Mouse (Mus musculus) liver, embryonic 13.5 days (tissue): ENCODE measurements around the gene Eif3l. TPM values are rescaled to one million over a fixed set of nuclear protein-coding genes. Genes with fewer than 3 reads are reported as not detected.

Experiments
- ATAC-seq: fragments of 200-750 bp; cut with Nextera tagmentation; 2 replicates; pipeline ENCODE4 v1.8.0; 2017; ENCODE audit warnings: low read depth, mild to moderate bottlenecking, moderate number of reproducible peaks, moderate library complexity
- DNase-seq: peaks from one replicate; pipeline ENCODE4 v3.0.0; 2022
- H3K27ac ChIP-seq: fragments of 300-500 bp; sonication (generic); 2 replicates; pipeline ENCODE4 v1.5.1; 2015; ENCODE audit warnings: moderate library complexity, mild to moderate bottlenecking, inconsistent platforms
- H3K27me3 ChIP-seq: fragments of 300-500 bp; sonication (generic); 2 replicates; pipeline ENCODE4 v1.6.1; 2015; ENCODE audit warnings: mild to moderate bottlenecking, inconsistent platforms
- H3K36me3 ChIP-seq: fragments of 300-500 bp; sonication (generic); 2 replicates; pipeline ENCODE4 v1.6.1; 2015; ENCODE audit warnings: mild to moderate bottlenecking, inconsistent platforms
- H3K4me1 ChIP-seq: fragments of 300-500 bp; sonication (generic); replicated peaks from 2 replicates; pipeline ENCODE4 v1.6.1; 2015; ENCODE audit warnings: inconsistent platforms
- H3K4me2 ChIP-seq: fragments of 300-500 bp; sonication (generic); 2 replicates; pipeline ENCODE4 v1.6.1; 2015; ENCODE audit warnings: inconsistent platforms, mild to moderate bottlenecking, moderate library complexity
- H3K4me3 ChIP-seq: fragments of 300-500 bp; sonication (generic); replicated peaks from 2 replicates; pipeline ENCODE4 v1.5.1; 2015; ENCODE audit warnings: mild to moderate bottlenecking, inconsistent platforms
- H3K9ac ChIP-seq: fragments of 300-500 bp; sonication (generic); 2 replicates; pipeline ENCODE4 v1.6.1; 2015; ENCODE audit warnings: mild to moderate bottlenecking, inconsistent platforms
- H3K9me3 ChIP-seq: fragments of 300-500 bp; sonication (generic); replicated peaks from 2 replicates; pipeline ENCODE4 v1.6.1; 2016; ENCODE audit warnings: inconsistent platforms
- WGBS: fragments of 180-500 bp; shearing (Covaris S2); methylation state at CpG from one replicate; pipeline ENCODE4 v1.1.7; 2015; ENCODE audit not compliant: insufficient replicate concordance; 5-methylcytosine and 5-hydroxymethylcytosine counted together
- polyA plus RNA-seq: library from polyadenylated mRNA; unstranded; fragments of >200 nt; fragmentation: Nextera tagmentation; extraction: Ambion mirVana; gene quantifications from 2 replicates; pipeline ENCODE4 v1.2.1, GENCODE M21; 2015

Eif3l gene
- polyA plus RNA-seq, 1 experiment from 2014 or later, result 171 TPM

DNA sequence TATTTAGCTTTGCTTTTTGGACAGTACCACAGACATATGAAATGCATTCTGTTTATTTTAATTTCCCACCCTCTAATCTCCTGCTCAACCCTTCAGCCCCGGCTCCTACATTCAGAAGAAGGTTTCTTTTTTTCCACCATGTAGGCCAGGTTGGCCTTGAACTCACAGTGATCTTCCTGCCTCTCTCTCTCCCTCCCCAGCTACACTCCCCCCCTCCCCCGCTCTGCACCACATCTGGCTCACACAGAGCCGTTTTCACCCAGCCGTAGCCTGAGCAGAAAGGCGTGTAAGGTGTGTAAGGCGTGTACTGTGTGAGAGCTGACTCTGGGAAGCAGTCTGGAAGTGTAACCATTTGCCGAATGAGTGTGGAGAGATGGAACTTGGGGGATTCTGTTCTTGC, 54.3 kb downstream of the Eif3l start:
- Histone ChIP-seq H3K4me3 (no peak overlapping the region), H3K27ac (no peak overlapping the region), H3K9ac (no peak overlapping the region), H3K36me3 (peaks cover 70% of the 10 kb centered on the region), H3K4me2 (no peak overlapping the region), H3K27me3 (no peaks in the 10 kb centered on the region), H3K4me1 (no peaks in the 10 kb centered on the region), H3K9me3 (peaks cover 4% of the 10 kb centered on the region; the same call in 1 of the 2 replicates)
- WGBS, result 80% methylated on average over 7 of the region's 7 CpGs
- DNase-seq, result no peak
- ATAC-seq, result no peak

GRCm38 (mm10) chr15:79130782-79131181, 55.8 kb downstream of the Eif3l start:
- Histone ChIP-seq H3K4me1 (no peaks in the 10 kb centered on the region), H3K36me3 (peaks cover 57% of the 10 kb centered on the region), H3K9ac (no peak overlapping the region), H3K4me2 (no peak overlapping the region), H3K27ac (no peak overlapping the region), H3K9me3 (peaks cover 4% of the 10 kb centered on the region; the same call in 1 of the 2 replicates), H3K27me3 (no peaks in the 10 kb centered on the region), H3K4me3 (no peak overlapping the region)
- no peak for DNase-seq
- 79% methylated on average over 10 of the region's 10 CpGs for WGBS
- ATAC-seq, result no peak

GRCm38 (mm10) chr15:79131442-79131841, 56.5 kb downstream of the Eif3l start:
- H3K36me3 ChIP-seq, result peaks cover 54% of the 10 kb centered on the region
- ATAC-seq, result no peak

DNA sequence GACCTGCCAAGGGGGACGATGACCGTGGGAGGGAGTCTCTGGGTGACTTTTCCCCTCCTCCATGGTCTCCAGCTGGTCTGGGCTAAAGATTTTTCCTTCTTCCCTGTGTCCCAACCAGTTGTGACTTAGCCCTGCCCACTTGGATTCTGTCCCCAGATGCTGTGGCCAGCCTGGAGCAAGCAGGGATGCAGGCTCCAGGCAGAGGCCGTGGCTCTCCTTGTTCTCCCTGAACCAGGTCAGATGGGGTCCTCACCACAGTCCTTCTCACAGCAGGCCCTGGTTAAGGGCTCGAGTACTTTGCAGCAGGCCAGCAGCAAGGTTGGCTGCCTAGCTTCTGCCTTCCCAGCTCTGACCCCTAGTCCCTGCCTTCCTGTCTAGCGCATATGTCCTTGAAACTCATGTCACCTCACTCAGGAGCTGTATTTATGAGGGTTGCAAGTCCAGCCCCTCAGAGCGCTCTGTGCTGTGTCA, 58.2 kb downstream of the Eif3l start:
- no peaks in the 10 kb centered on the region; the same call in 1 of the 2 replicates for H3K4me1 ChIP-seq

More at GRCm38 (mm10) chr15:79131442-79131841, 56.5 kb downstream of the Eif3l start:
- Histone ChIP-seq H3K4me3 (no peak overlapping the region), H3K9me3 (peaks cover 4% of the 10 kb centered on the region; the same call in 1 of the 2 replicates), H3K9ac (no peak overlapping the region), H3K4me2 (no peak overlapping the region), H3K27ac (no peak overlapping the region), H3K27me3 (no peaks in the 10 kb centered on the region), H3K4me1 (no peaks in the 10 kb centered on the region)
- WGBS, result 73% methylated on average over 7 of the region's 7 CpGs
- DNase-seq, result no peak

DNA sequence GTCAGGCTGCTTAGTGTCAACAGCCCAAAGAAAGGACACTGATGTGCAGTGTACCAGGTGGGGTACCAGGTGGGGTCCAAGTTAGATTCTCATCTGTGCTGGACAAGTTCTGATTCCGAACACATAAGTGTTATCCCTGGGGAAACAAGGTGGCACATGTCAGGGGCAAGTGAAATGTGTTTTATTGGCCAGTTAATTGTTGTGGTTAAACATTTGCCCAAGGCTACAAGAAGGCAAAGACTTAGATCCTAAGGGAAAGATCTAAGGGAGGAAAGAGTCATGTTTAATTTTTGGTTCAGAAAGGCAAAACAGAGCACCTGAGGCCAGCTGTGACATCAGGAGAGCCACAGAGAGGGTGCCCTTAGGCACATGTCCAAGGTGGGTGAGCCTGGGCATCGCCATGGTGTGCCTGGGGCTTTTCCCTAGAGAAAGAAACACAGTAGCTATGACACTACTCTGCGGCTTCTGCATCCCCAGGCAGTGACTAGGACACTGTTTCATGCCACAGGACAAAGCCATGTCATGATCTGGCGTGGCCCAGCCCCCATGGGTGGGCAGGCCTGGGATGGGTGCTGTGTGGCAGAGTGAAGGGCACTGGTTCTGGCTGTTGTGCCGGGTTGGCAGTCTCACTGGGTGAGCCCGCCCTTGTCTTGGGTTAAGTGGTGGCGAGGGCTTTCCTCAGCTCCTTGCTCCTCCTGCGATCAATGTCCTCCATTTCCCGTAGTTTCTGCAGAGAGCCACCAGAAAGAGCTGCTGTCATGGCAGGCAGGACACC, 59.7 kb downstream of the Eif3l start:
- H3K36me3 ChIP-seq, result peaks cover 31% of the 10 kb centered on the region
- no peak for DNase-seq
- H3K27me3 ChIP-seq, result no peaks in the 10 kb centered on the region
- no peaks in the 10 kb centered on the region; the same call in 1 of the 2 replicates for H3K4me1 ChIP-seq
- H3K9ac ChIP-seq, result no peak overlapping the region
- H3K9me3 ChIP-seq, result no peaks in the 10 kb centered on the region
- no peak overlapping the region for H3K4me2 ChIP-seq
- no peak for ATAC-seq
- no peak overlapping the region for H3K27ac ChIP-seq
- H3K4me3 ChIP-seq, result no peak overlapping the region
- WGBS, result 56% methylated on average over 9 of the region's 9 CpGs

More for the DNA sequence above, 58.2 kb downstream of the Eif3l start:
- Histone ChIP-seq H3K4me3 (no peak overlapping the region), H3K4me2 (no peak overlapping the region), H3K27me3 (no peaks in the 10 kb centered on the region), H3K36me3 (peaks cover 38% of the 10 kb centered on the region), H3K9ac (no peak overlapping the region), H3K9me3 (peaks cover 2% of the 10 kb centered on the region; the same call in 1 of the 2 replicates), H3K27ac (no peak overlapping the region)
- ATAC-seq (no peak), DNase-seq (no peak)
- WGBS, result 82% methylated on average over 6 of the region's 6 CpGs

GRCm38 (mm10) chr15:79135332-79135731, 60.4 kb downstream of the Eif3l start:
- Histone ChIP-seq H3K4me2 (no peak overlapping the region), H3K27ac (no peak overlapping the region), H3K9me3 (no peaks in the 10 kb centered on the region), H3K36me3 (peaks cover 25% of the 10 kb centered on the region), H3K27me3 (0 out of 2 replicates have a peak, but pooled peaks cover 6% of the 10 kb centered on the region), H3K4me3 (no peak overlapping the region), H3K9ac (no peak overlapping the region), H3K4me1 (peaks cover 6% of the 10 kb centered on the region)
- WGBS, result 72% methylated on average over 9 of the region's 9 CpGs
- no peak for ATAC-seq
- DNase-seq, result no peak

- Histone ChIP-seq H3K9me3 (no peaks in the 10 kb centered on the region), H3K36me3 (peaks cover 21% of the 10 kb centered on the region), H3K4me2 (no peak overlapping the region), H3K9ac (no peak overlapping the region), H3K4me1 (peaks cover 12% of the 10 kb centered on the region), H3K27ac (no peak overlapping the region), H3K27me3 (0 out of 2 replicates have a peak, but pooled peaks cover 6% of the 10 kb centered on the region), H3K4me3 (no peak overlapping the region)
- ATAC-seq, result no peak
- WGBS, result 68% methylated on average over 11 of the region's 11 CpGs
- no peak for DNase-seq
Measured at GRCm38 (mm10) chr15:79135783-79136575, 61.0 kb downstream of the Eif3l start.

GRCm38 (mm10) chr15:79139640-79140039, 64.7 kb downstream of the Eif3l start:
- Histone ChIP-seq H3K4me1 (peaks cover 32% of the 10 kb centered on the region), H3K4me3 (no peak overlapping the region), H3K36me3 (peaks cover 15% of the 10 kb centered on the region), H3K4me2 (no peak overlapping the region), H3K27me3 (0 out of 2 replicates have a peak, but pooled peaks cover 6% of the 10 kb centered on the region), H3K27ac (no peak overlapping the region), H3K9me3 (no peaks in the 10 kb centered on the region), H3K9ac (no peak overlapping the region)
- WGBS, result 50% methylated on average over 10 of the region's 10 CpGs
- no peak for DNase-seq
- ATAC-seq, result no peak

DNA sequence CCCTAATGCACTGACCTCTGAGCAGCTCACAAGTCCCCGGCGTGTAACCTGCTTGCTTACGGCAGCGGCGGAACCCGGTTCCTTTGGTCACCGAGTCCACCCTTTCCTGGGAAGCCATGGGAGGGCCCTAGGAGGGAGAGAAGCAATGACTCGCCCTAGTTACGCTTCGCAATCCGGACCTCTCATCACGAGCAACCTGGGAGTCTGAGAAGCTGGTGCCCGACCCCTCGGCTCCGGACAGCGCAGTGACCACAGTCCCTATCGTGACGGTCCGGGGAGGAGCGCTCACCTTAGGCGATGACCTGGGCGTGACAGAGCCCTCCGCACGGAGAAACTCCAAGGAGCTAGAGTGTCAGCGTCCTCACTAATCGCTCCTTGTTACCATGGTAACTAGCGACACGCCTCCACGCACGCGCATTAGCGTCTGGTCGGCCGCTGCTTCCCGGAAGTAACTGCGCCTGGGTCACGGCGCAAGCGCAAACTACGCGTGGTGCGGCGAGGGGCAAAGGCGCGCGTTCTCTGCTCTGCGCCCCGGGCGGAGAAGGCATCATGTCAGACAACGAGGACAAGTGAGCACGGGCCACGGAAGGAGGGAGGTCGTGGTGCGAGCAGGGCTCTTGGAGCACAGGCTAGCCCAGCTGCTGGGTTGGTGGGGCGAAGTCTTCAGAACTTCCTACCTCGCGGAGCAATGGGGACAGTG, 66.0 kb downstream of the Eif3l start, which contains the start of the genes Polr2f and 1700088E04Rik:
TSS of gene Polr2f (plus strand) at position 144 of the 700 bp plus-strand sequence.
TSS of gene 1700088E04Rik (minus strand) at position 388 of the 700 bp plus-strand sequence.
- Histone ChIP-seq H3K36me3 (peaks cover 29% of the 10 kb centered on the region), H3K4me1 (peaks cover 32% of the 10 kb centered on the region), H3K4me3 (peak within 1 kb of the TSS; percentile 92), H3K27ac (peak within 1 kb of the TSS; percentile 71), H3K4me2 (peak within 1 kb of the TSS; percentile 95), H3K27me3 (0 out of 2 replicates have a peak, but pooled peaks cover 6% of the 10 kb centered on the region), H3K9me3 (no peaks in the 10 kb centered on the region), H3K9ac (peak within 1 kb of the TSS; percentile 92)
- WGBS, result under 1% methylated on average over 57 of the region's 57 CpGs
- peak; percentile 93 for DNase-seq
- peak; percentile 89 for ATAC-seq

- peaks cover 32% of the 10 kb centered on the region for H3K4me1 ChIP-seq
- DNase-seq (no peak), ATAC-seq (peak; percentile 57)
- 0% methylated on average over 7 of the region's 7 CpGs for WGBS
- H3K4me3 ChIP-seq, result peak overlapping the region; percentile 92
- H3K4me2 ChIP-seq, result peak overlapping the region; percentile 95
- H3K27me3 ChIP-seq, result 0 out of 2 replicates have a peak, but pooled peaks cover 6% of the 10 kb centered on the region
- H3K36me3 ChIP-seq, result peaks cover 34% of the 10 kb centered on the region
- H3K9ac ChIP-seq, result peak overlapping the region; percentile 92
- no peaks in the 10 kb centered on the region for H3K9me3 ChIP-seq
- peak overlapping the region; percentile 71 for H3K27ac ChIP-seq
Measured at GRCm38 (mm10) chr15:79141566-79141917, 66.6 kb downstream of the Eif3l start.
